Mouse (Mus musculus) lung, postnatal 0 days (tissue): ENCODE measurements around the gene Dner. TPM values are rescaled to one million over a fixed set of nuclear protein-coding genes. Genes with fewer than 3 reads are reported as not detected.

ENCODE experiments used
- ATAC-seq: fragments of 200-750 bp; cut with Nextera tagmentation; 2 replicates; pipeline ENCODE4 v1.8.0; 2017; ENCODE audit warnings: moderate library complexity
- DNase-seq: peaks from one replicate; pipeline ENCODE4 v3.0.0-alpha.2; 2016; ENCODE audit warnings: low spot score
- H3K27ac ChIP-seq: fragments of 300-500 bp; sonication (generic); 2 replicates; pipeline ENCODE4 v1.5.1; 2014; ENCODE audit warnings: antibody characterized with exemption, mild to moderate bottlenecking, low read length, mixed read lengths
- H3K27me3 ChIP-seq: fragments of 300-500 bp; sonication (generic); replicated peaks from 2 replicates; pipeline ENCODE4 v1.6.1; 2014; ENCODE audit warnings: low read length, mixed read lengths; ENCODE audit not compliant: insufficient read depth
- H3K36me3 ChIP-seq: fragments of 300-500 bp; sonication (generic); 2 replicates; pipeline ENCODE4 v1.6.1; 2014; ENCODE audit warnings: low read length, mixed read lengths; ENCODE audit not compliant: insufficient read depth
- H3K4me1 ChIP-seq: fragments of 300-500 bp; sonication (generic); 2 replicates; pipeline ENCODE4 v1.6.1; 2014; ENCODE audit warnings: antibody characterized with exemption, low read depth, low read length, mixed read lengths; ENCODE audit not compliant: insufficient read depth
- H3K4me2 ChIP-seq: fragments of 300-500 bp; sonication (generic); replicated peaks from 2 replicates; pipeline ENCODE4 v1.6.1; 2014; ENCODE audit warnings: low read depth, mild to moderate bottlenecking, low read length, moderate library complexity, mixed read lengths
- H3K4me3 ChIP-seq: fragments of 300-500 bp; sonication (generic); 2 replicates; pipeline ENCODE4 v1.5.1; 2014; ENCODE audit warnings: low read depth, low read length
- H3K9ac ChIP-seq: fragments of 300-500 bp; sonication (generic); replicated peaks from 2 replicates; pipeline ENCODE4 v1.6.1; 2014; ENCODE audit warnings: low read depth, mild to moderate bottlenecking
- H3K9me3 ChIP-seq: fragments of 300-500 bp; sonication (generic); 2 replicates; pipeline ENCODE4 v1.6.1; 2016; ENCODE audit warnings: low read length, mixed read lengths
- CTCF ChIP-seq: IDR thresholded peaks from 2 replicates; pipeline ENCODE4 v1.5.1; 2016; ENCODE audit warnings: antibody characterized with exemption, mild to moderate bottlenecking
- EP300 ChIP-seq: IDR thresholded peaks from 2 replicates; pipeline ENCODE4 v1.6.1; 2016; ENCODE audit warnings: antibody characterized with exemption, mild to moderate bottlenecking, control low read depth
- WGBS: fragments of 180-500 bp; shearing (Covaris S2); extraction: QIAGEN DNeasy Blood & Tissue Kit; methylation state at CpG from one replicate; pipeline ENCODE4 v1.1.7; 2014; 5-methylcytosine and 5-hydroxymethylcytosine counted together
- polyA plus RNA-seq: library from polyadenylated mRNA; unstranded; fragments of >200 nt; fragmentation: Nextera tagmentation; extraction: Ambion mirVana; gene quantifications from 2 replicates; pipeline ENCODE4 v1.2.1, GENCODE M21; 2015

The Dner gene
- polyA plus RNA-seq, 1 experiment from 2014 or later = 0.48 TPM

- ATAC-seq = no peak
Observed at GRCm38 (mm10) chr1:84474274-84474673, 221.7 kb downstream of the Dner start.

DNA sequence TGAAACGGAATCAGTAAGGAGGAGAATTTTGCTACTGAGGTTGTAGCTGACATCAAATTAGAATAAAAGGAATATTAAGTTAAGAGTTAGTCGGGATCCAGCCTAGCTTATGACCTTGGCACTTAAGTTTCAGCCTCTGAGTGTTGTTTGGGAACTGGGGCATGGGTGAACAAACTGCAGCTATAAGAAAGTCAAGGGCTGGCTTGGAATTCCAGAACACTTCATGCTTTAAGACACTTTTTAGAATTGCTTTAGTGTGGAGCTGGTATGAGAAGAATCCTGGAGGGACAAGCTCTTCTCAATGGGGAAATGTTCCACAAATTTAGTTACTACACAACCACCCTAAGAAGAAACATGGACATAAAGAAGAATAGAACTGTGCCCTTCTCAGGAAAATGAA is 223.8 kb downstream of the Dner start:
- WGBS = 50% methylated on average over 2 of the region's 2 CpGs
- Histone ChIP-seq H3K9me3 (no peaks in the 10 kb centered on the region), H3K4me2 (no peak overlapping the region), H3K36me3 (no peaks in the 10 kb centered on the region), H3K4me3 (no peak overlapping the region), H3K4me1 (no peaks in the 10 kb centered on the region), H3K9ac (no peak overlapping the region), H3K27me3 (no peaks in the 10 kb centered on the region), H3K27ac (no peak overlapping the region)
- TF ChIP-seq CTCF (no peak), EP300 (peak; percentile 64)
- peak; percentile 37 for DNase-seq
- ATAC-seq = peak; percentile 74

More at GRCm38 (mm10) chr1:84474274-84474673, 221.7 kb downstream of the Dner start:
- no peak overlapping the region for H3K27ac ChIP-seq
- H3K9ac ChIP-seq = no peak overlapping the region
- H3K9me3 ChIP-seq = no peaks in the 10 kb centered on the region
- DNase-seq = no peak
- no peak overlapping the region for H3K4me2 ChIP-seq
- no peaks in the 10 kb centered on the region for H3K27me3 ChIP-seq
- 77% methylated on average over 3 of the region's 3 CpGs for WGBS
- TF ChIP-seq EP300 (no peak), CTCF (no peak)
- no peaks in the 10 kb centered on the region for H3K36me3 ChIP-seq
- no peak overlapping the region for H3K4me3 ChIP-seq
- no peaks in the 10 kb centered on the region for H3K4me1 ChIP-seq

DNA sequence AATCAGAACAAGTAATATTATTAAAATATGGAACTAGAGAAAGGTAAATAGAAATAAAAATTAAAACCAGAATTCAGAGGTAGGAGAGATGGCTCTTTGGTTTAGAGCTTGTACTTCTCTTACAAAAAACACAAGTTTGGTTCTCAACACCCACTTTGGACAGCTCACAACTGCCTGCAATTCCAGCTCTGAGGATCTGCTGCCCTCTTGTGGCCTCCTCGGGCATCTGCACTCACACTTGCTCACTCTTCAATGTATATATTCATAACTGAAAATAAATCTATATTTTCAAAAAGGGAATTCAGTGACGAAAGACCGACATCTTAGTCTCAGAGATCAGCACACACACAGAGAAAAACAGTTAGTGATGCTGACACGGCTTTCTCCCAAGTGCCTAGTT is 225.7 kb downstream of the Dner start:
- H3K36me3 ChIP-seq = no peaks in the 10 kb centered on the region
- H3K9me3 ChIP-seq = no peaks in the 10 kb centered on the region
- TF ChIP-seq CTCF = peak; percentile 64
- TF ChIP-seq EP300 = no peak
- DNase-seq (no peak), ATAC-seq (no peak)
- WGBS = 67% methylated on average over 4 of the region's 4 CpGs
- H3K4me1 ChIP-seq = no peaks in the 10 kb centered on the region
- no peak overlapping the region for H3K4me3 ChIP-seq
- H3K9ac ChIP-seq = no peak overlapping the region
- H3K27ac ChIP-seq = no peak overlapping the region
- no peaks in the 10 kb centered on the region for H3K27me3 ChIP-seq
- no peak overlapping the region for H3K4me2 ChIP-seq

DNA sequence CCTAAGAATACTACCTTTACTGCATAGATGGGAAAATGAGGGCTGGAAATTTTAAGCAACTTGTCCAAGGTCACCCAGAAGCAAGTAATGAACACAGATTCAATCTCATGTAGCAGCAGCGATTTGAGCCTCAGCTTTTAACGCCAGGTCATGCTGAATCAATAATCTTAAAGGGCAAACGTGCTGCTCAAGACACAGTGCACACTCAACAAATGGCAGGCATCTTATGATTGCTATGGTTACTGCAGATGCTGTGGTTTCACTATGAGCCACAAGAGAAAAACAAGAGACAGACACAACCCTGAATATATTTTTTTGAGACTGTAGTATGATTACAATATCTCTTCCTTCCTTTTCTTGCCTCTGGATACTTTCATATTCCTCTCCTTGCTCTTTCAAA is 228.4 kb downstream of the Dner start:
- 54% methylated on average over 3 of the region's 3 CpGs for WGBS
- Histone ChIP-seq H3K36me3 (no peaks in the 10 kb centered on the region), H3K27ac (no peak overlapping the region), H3K4me2 (no peak overlapping the region), H3K9ac (no peak overlapping the region), H3K4me1 (no peaks in the 10 kb centered on the region), H3K4me3 (no peak overlapping the region), H3K9me3 (no peaks in the 10 kb centered on the region), H3K27me3 (no peaks in the 10 kb centered on the region)
- DNase-seq (no peak), ATAC-seq (no peak)
- no peak for TF ChIP-seq EP300
- TF ChIP-seq CTCF = no peak

- Histone ChIP-seq H3K4me2 (no peak overlapping the region), H3K27ac (no peak overlapping the region), H3K36me3 (no peaks in the 10 kb centered on the region), H3K4me1 (no peaks in the 10 kb centered on the region), H3K4me3 (no peak overlapping the region), H3K9me3 (no peaks in the 10 kb centered on the region), H3K9ac (no peak overlapping the region), H3K27me3 (no peaks in the 10 kb centered on the region)
- no peak for TF ChIP-seq CTCF
- TF ChIP-seq EP300 = no peak
- DNase-seq (no peak), ATAC-seq (no peak)
- 76% methylated on average over 3 of the region's 3 CpGs for WGBS
Observed at GRCm38 (mm10) chr1:84464761-84465160, 231.3 kb downstream of the Dner start.

- no peaks in the 10 kb centered on the region for H3K4me1 ChIP-seq
- ATAC-seq = no peak
- 91% methylated on average over 5 of the region's 5 CpGs for WGBS
Observed at GRCm38 (mm10) chr1:84463976-84464662, 231.9 kb downstream of the Dner start.

More at GRCm38 (mm10) chr1:84463976-84464662, 231.9 kb downstream of the Dner start:
- no peak for DNase-seq
- Histone ChIP-seq H3K9ac (no peak overlapping the region), H3K36me3 (no peaks in the 10 kb centered on the region), H3K27me3 (no peaks in the 10 kb centered on the region), H3K4me3 (no peak overlapping the region), H3K27ac (no peak overlapping the region), H3K4me2 (no peak overlapping the region), H3K9me3 (no peaks in the 10 kb centered on the region)
- TF ChIP-seq EP300 (no peak), CTCF (no peak)
